Mouse (Mus musculus) lung, postnatal 0 days (tissue): ENCODE data around the gene Stat1.

Experiments
- CTCF ChIP-seq: IDR thresholded peaks from 2 replicates; pipeline ENCODE4 v1.5.1; 2016; ENCODE audit warnings: antibody characterized with exemption, mild to moderate bottlenecking
- EP300 ChIP-seq: IDR thresholded peaks from 2 replicates; pipeline ENCODE4 v1.6.1; 2016; ENCODE audit warnings: antibody characterized with exemption, mild to moderate bottlenecking, control low read depth

GRCm38 (mm10) chr1:52163707-52164457 is 44.6 kb downstream of the Stat1 start:
- TF ChIP-seq EP300 (no peak), CTCF (no peak)
